Mouse (Mus musculus): ENCODE measurements around the gene Osbpl10. TPM values are rescaled to one million over a fixed set of nuclear protein-coding genes. Genes with fewer than 3 reads are reported as not detected.
A peak's percentile ranks its signal among the peaks of the same experiment; 100 is the strongest.

Gene Osbpl10
- polyA plus RNA-seq, 1 experiment from 2014 or later, result 3.6 TPM

GRCm38 (mm10) chr9:115205491-115205890 lies 227.1 kb downstream of the Osbpl10 start:
- Histone ChIP-seq H3K36me3 (no peaks in the 10 kb centered on the region), H3K4me2 (peak overlapping the region; percentile 51), H3K27ac (no peak overlapping the region), H3K9ac (replicated peaks) (no peak overlapping the region), H3K4me1 (replicated peaks) (peaks cover 19% of the 10 kb centered on the region), H3K27me3 (no peaks in the 10 kb centered on the region; the same call in 1 of the 2 replicates), H3K4me3 (replicated peaks) (peak overlapping the region; percentile 16; the same call in 1 of the 2 replicates), H3K9me3 (no peaks in the 10 kb centered on the region)
- 2% methylated on average over 6 of the region's 6 CpGs for WGBS
- 0 out of 2 replicates have a peak, but pooled peaks have one; percentile 53 for ATAC-seq (ENCODE audit: insufficient number of reproducible peaks, insufficient read depth, low FRiP score, low TSS enrichment, low read depth)

- Histone ChIP-seq H3K4me2 (no peak overlapping the region), H3K9ac (replicated peaks) (no peak overlapping the region), H3K27ac (no peak overlapping the region), H3K27me3 (no peaks in the 10 kb centered on the region; the same call in 1 of the 2 replicates), H3K4me3 (replicated peaks) (no peak overlapping the region), H3K9me3 (no peaks in the 10 kb centered on the region), H3K36me3 (no peaks in the 10 kb centered on the region), H3K4me1 (replicated peaks) (peaks cover 24% of the 10 kb centered on the region)
- WGBS, result 70% methylated on average over 5 of the region's 5 CpGs
- ATAC-seq (ENCODE audit: insufficient number of reproducible peaks, insufficient read depth, low FRiP score, low TSS enrichment, low read depth), result no peak
Observed at GRCm38 (mm10) chr9:115206219-115206618, 227.8 kb downstream of the Osbpl10 start.

GRCm38 (mm10) chr9:115209737-115210136 lies 231.4 kb downstream of the Osbpl10 start:
- H3K27me3 ChIP-seq, result no peaks in the 10 kb centered on the region
- ATAC-seq (ENCODE audit: insufficient number of reproducible peaks, insufficient read depth, low FRiP score, low TSS enrichment, low read depth), result no peak
- no peak overlapping the region for H3K9ac ChIP-seq (replicated peaks)
- no peaks in the 10 kb centered on the region for H3K9me3 ChIP-seq
- H3K4me1 ChIP-seq (replicated peaks), result peaks cover 24% of the 10 kb centered on the region
- 86% methylated on average over 7 of the region's 7 CpGs for WGBS
- H3K4me3 ChIP-seq (replicated peaks), result no peak overlapping the region
- H3K36me3 ChIP-seq, result no peaks in the 10 kb centered on the region
- H3K27ac ChIP-seq, result no peak overlapping the region
- no peak overlapping the region for H3K4me2 ChIP-seq

DNA sequence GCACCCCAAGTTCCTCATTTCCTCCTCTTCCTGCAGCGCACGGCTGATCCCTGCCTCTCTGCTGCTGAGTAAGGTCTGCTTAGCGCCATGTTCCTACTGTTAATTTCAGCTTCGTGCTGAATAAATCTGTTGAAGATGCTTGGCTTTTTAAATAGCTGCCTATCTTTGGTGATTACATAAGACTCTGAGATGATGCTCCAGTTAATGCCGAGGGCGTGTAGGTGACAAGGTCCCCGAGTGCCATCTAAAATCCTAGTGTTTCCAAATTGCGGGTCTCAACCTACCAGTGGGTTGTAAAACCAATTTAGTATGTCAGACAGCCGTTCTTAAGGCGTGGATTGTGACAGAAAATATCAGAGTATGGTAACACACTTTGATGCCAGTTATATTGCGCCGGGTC lies 232.2 kb downstream of the Osbpl10 start:
- WGBS, result 76% methylated on average over 12 of the region's 12 CpGs

GRCm38 (mm10) chr9:115213755-115214264 lies 235.4 kb downstream of the Osbpl10 start:
- Histone ChIP-seq H3K27me3 (no peaks in the 10 kb centered on the region), H3K4me2 (no peak overlapping the region), H3K4me1 (replicated peaks) (peaks cover 29% of the 10 kb centered on the region), H3K9me3 (no peaks in the 10 kb centered on the region), H3K27ac (no peak overlapping the region), H3K9ac (replicated peaks) (no peak overlapping the region), H3K36me3 (no peaks in the 10 kb centered on the region), H3K4me3 (replicated peaks) (no peak overlapping the region)
- ATAC-seq (ENCODE audit: insufficient number of reproducible peaks, insufficient read depth, low FRiP score, low TSS enrichment, low read depth), result no peak
- WGBS, result 85% methylated on average over 5 of the region's 5 CpGs

More for the DNA sequence above, 232.2 kb downstream of the Osbpl10 start:
- Histone ChIP-seq H3K9me3 (no peaks in the 10 kb centered on the region), H3K4me1 (replicated peaks) (peaks cover 24% of the 10 kb centered on the region), H3K27me3 (no peaks in the 10 kb centered on the region), H3K36me3 (no peaks in the 10 kb centered on the region), H3K27ac (no peak overlapping the region), H3K9ac (replicated peaks) (no peak overlapping the region), H3K4me3 (replicated peaks) (no peak overlapping the region), H3K4me2 (no peak overlapping the region)
- no peak for ATAC-seq (ENCODE audit: insufficient number of reproducible peaks, insufficient read depth, low FRiP score, low TSS enrichment, low read depth)

GRCm38 (mm10) chr9:115214572-115215571 lies 236.5 kb downstream of the Osbpl10 start:
- ATAC-seq (ENCODE audit: insufficient number of reproducible peaks, insufficient read depth, low FRiP score, low TSS enrichment, low read depth), result peak; percentile 28; the same call in 1 of the 2 replicates
- Histone ChIP-seq H3K27me3 (no peaks in the 10 kb centered on the region), H3K4me2 (peak overlapping the region; percentile 19; the same call in 1 of the 2 replicates), H3K4me3 (replicated peaks) (no peak overlapping the region), H3K9ac (replicated peaks) (no peak overlapping the region), H3K27ac (peak overlapping the region; percentile 64), H3K36me3 (no peaks in the 10 kb centered on the region), H3K9me3 (no peaks in the 10 kb centered on the region), H3K4me1 (replicated peaks) (peaks cover 29% of the 10 kb centered on the region)
- 19% methylated on average over 7 of the region's 7 CpGs for WGBS

DNA sequence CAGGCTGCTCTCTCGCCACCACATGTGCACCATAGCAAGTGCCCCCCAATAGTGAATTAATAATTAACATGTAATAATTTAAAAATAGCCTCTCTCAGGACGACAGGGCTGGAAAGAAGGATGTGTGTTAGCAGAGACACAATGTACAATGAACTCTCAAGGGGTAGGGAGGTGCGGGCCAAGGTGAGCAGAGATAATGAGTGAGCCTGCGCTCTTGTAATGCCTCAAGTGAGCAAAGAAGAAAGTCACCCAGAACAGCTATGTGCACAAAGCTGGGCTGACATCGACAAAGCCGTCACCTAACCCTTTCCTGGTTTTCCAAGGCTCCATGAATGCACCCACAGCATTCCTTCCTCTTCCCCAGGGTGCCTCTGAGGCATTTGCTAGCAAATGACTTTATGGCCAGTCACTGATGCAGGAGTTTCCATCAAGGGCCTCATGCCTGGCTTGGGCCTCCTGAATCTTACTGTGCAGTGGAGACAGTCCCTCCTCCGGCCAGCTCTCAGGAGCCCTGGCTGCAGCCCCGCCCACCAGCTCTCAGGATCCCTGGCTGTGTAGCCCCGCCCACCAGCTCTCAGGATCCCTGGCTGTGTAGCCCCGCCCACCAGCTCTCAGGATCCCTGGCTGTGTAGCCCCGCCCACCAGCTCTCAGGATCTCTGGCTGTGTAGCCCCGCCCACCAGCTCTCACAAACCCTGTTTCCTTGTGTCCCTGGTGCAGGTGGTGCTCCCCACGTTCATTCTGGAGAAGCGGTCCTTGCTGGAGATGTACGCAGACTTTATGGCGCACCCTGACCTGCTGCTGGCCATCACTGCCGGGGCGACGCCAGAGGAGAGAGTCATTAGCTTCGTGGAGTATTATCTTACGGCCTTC lies 237.7 kb downstream of the Osbpl10 start:
- no peak for ATAC-seq (ENCODE audit: insufficient number of reproducible peaks, insufficient read depth, low FRiP score, low TSS enrichment, low read depth)
- no peaks in the 10 kb centered on the region for H3K36me3 ChIP-seq
- no peaks in the 10 kb centered on the region for H3K27me3 ChIP-seq
- peak overlapping the region; percentile 23 for H3K4me2 ChIP-seq
- H3K4me3 ChIP-seq (replicated peaks), result no peak overlapping the region
- WGBS, result 23% methylated on average over 21 of the region's 21 CpGs
- peaks cover 23% of the 10 kb centered on the region for H3K4me1 ChIP-seq (replicated peaks)
- no peak overlapping the region for H3K9ac ChIP-seq (replicated peaks)
- 0 out of 2 replicates have a peak overlapping the region, but pooled peaks have one; percentile 53 for H3K27ac ChIP-seq
- H3K9me3 ChIP-seq, result no peaks in the 10 kb centered on the region

GRCm38 (mm10) chr9:115217984-115218383 lies 239.6 kb downstream of the Osbpl10 start:
- Histone ChIP-seq H3K4me3 (replicated peaks) (no peak overlapping the region), H3K4me1 (replicated peaks) (peaks cover 23% of the 10 kb centered on the region), H3K36me3 (no peaks in the 10 kb centered on the region), H3K9me3 (no peaks in the 10 kb centered on the region), H3K27me3 (no peaks in the 10 kb centered on the region), H3K4me2 (peak overlapping the region; percentile 28; the same call in 1 of the 2 replicates), H3K9ac (replicated peaks) (no peak overlapping the region), H3K27ac (no peak overlapping the region)
- no peak for ATAC-seq (ENCODE audit: insufficient number of reproducible peaks, insufficient read depth, low FRiP score, low TSS enrichment, low read depth)
- WGBS, result 19% methylated on average over 9 of the region's 9 CpGs

DNA sequence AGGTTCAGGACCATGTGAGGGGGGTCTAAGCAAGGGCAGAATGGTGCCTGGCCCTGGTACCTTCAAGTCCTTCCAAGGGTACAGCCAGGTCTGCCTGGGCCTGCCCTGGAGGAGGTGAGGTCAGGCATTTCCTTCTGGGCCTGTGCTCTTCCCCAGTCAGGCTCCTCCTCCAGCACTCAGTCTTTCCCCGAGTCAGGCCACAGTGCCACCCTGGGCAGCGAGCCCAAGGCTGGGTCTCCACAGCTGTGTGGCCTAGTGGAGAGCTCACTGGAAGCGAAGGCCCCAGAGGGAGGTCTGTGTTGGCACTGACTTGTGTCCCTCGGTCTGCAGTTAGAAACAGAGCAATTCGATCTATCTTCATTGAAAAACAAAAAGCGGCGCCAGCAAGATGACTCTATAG lies 242.1 kb downstream of the Osbpl10 start:
- 81% methylated on average over 7 of the region's 7 CpGs for WGBS
- ATAC-seq (ENCODE audit: insufficient number of reproducible peaks, insufficient read depth, low FRiP score, low TSS enrichment, low read depth), result no peak

GRCm38 (mm10) chr9:115221265-115221664 lies 242.9 kb downstream of the Osbpl10 start:
- WGBS, result 92% methylated on average over 7 of the region's 7 CpGs
- H3K4me3 ChIP-seq (replicated peaks), result no peak overlapping the region
- ATAC-seq (ENCODE audit: insufficient number of reproducible peaks, insufficient read depth, low FRiP score, low TSS enrichment, low read depth), result no peak
- peaks cover 7% of the 10 kb centered on the region for H3K4me1 ChIP-seq (replicated peaks)
- no peak overlapping the region for H3K4me2 ChIP-seq
- no peak overlapping the region for H3K9ac ChIP-seq (replicated peaks)
- no peaks in the 10 kb centered on the region for H3K27me3 ChIP-seq
- no peaks in the 10 kb centered on the region for H3K9me3 ChIP-seq
- H3K36me3 ChIP-seq, result 0 out of 2 replicates have a peak, but pooled peaks cover 2% of the 10 kb centered on the region
- H3K27ac ChIP-seq, result no peak overlapping the region

More for the DNA sequence above, 242.1 kb downstream of the Osbpl10 start:
- Histone ChIP-seq H3K4me3 (replicated peaks) (no peak overlapping the region), H3K27me3 (no peaks in the 10 kb centered on the region), H3K4me1 (replicated peaks) (peaks cover 15% of the 10 kb centered on the region), H3K9me3 (no peaks in the 10 kb centered on the region), H3K4me2 (no peak overlapping the region), H3K36me3 (0 out of 2 replicates have a peak, but pooled peaks cover under 1% of the 10 kb centered on the region), H3K27ac (no peak overlapping the region), H3K9ac (replicated peaks) (no peak overlapping the region)

Data from limb, embryonic 12.5 days (tissue).